Mouse (Mus musculus) spleen, postnatal 36 days (tissue): Measurements from ENCODE around the gene Kif24.
A peak's percentile ranks its signal among the peaks of the same experiment; 100 is the strongest.

Experiments used
- DNase-seq, 2 experiments: peaks; one replicate each; pipeline ENCODE4 v3.0.0; 2022; ENCODE audit warnings: low spot score in 2 of 2, mixed read lengths in 1 of 2

Kif24 gene

GRCm38 (mm10) chr4:41401167-41401566 is 63.5 kb downstream of the Kif24 start:
- no peak for DNase-seq

- no peak for DNase-seq
Observed at GRCm38 (mm10) chr4:41399904-41400303, 64.8 kb downstream of the Kif24 start.

- DNase-seq = no peak
Observed at GRCm38 (mm10) chr4:41398353-41398752, 66.3 kb downstream of the Kif24 start.

- no peak for DNase-seq
Observed at GRCm38 (mm10) chr4:41394651-41395050, 70.0 kb downstream of the Kif24 start.

GRCm38 (mm10) chr4:41391015-41391414 is 73.7 kb downstream of the Kif24 start:
- no peak for DNase-seq

GRCm38 (mm10) chr4:41390122-41390521 is 74.6 kb downstream of the Kif24 start:
- DNase-seq = peak; percentile 59 to 63

- DNase-seq = no peak
Observed at GRCm38 (mm10) chr4:41389240-41389639, 75.4 kb downstream of the Kif24 start.

- no peak for DNase-seq
Observed at GRCm38 (mm10) chr4:41388616-41389015, 76.1 kb downstream of the Kif24 start.

- DNase-seq = peak; percentile 53 to 70
Observed at GRCm38 (mm10) chr4:41387755-41388469, 76.8 kb downstream of the Kif24 start.

- no peak for DNase-seq
Observed at GRCm38 (mm10) chr4:41386412-41386975, 78.2 kb downstream of the Kif24 start.

GRCm38 (mm10) chr4:41381213-41381950 is 83.3 kb downstream of the Kif24 start:
- no peak for DNase-seq

- peak; percentile 52 to 68 for DNase-seq
Observed at GRCm38 (mm10) chr4:41377567-41377966, 87.1 kb downstream of the Kif24 start.

- no peak for DNase-seq
Observed at GRCm38 (mm10) chr4:41369702-41370437, 94.8 kb downstream of the Kif24 start.

- DNase-seq = no peak
Observed at GRCm38 (mm10) chr4:41368198-41368597, 96.5 kb downstream of the Kif24 start.

GRCm38 (mm10) chr4:41361059-41361458 is 103.6 kb downstream of the Kif24 start:
- no peak for DNase-seq

GRCm38 (mm10) chr4:41359358-41359757 is 105.3 kb downstream of the Kif24 start:
- no peak for DNase-seq

GRCm38 (mm10) chr4:41358669-41359068 is 106.0 kb downstream of the Kif24 start:
- DNase-seq = no peak

GRCm38 (mm10) chr4:41357154-41357553 is 107.5 kb downstream of the Kif24 start:
- DNase-seq = no peak

- peak in 1 of 2 experiments; percentile 16 for DNase-seq
Observed at GRCm38 (mm10) chr4:41353265-41353664, 111.4 kb downstream of the Kif24 start.

- peak in 1 of 2 experiments; percentile 18 for DNase-seq
Observed at GRCm38 (mm10) chr4:41352758-41353157, 111.9 kb downstream of the Kif24 start.

- DNase-seq = peak in 1 of 2 experiments; percentile 9
Observed at GRCm38 (mm10) chr4:41349199-41349591, 115.5 kb downstream of the Kif24 start.

- peak; percentile 87 to 91 for DNase-seq
Observed at GRCm38 (mm10) chr4:41348584-41349198, 116.0 kb downstream of the Kif24 start, which contains the start of gene Ubap1. Gene Ubap1, plus strand, starts transcription at chr4:41348996.
